Mouse (Mus musculus) mammary gland, adult 2 months (tissue): ENCODE results near the gene Helq. TPM values are rescaled to one million over a fixed set of nuclear protein-coding genes. Genes with fewer than 3 reads are reported as not detected.

Experiments
- polyA plus RNA-seq: library from polyadenylated mRNA; depleted of rRNA; stranded (reverse); fragments of >200 nt; gene quantifications from 2 replicates; pipeline ENCODE4 v1.2.3, GENCODE M21; 2012; ENCODE audit warnings: low replicate concordance; rRNA removed

Gene Helq
- 4.8 and 7.8 TPM in 2 replicates for polyA plus RNA-seq

DNA sequence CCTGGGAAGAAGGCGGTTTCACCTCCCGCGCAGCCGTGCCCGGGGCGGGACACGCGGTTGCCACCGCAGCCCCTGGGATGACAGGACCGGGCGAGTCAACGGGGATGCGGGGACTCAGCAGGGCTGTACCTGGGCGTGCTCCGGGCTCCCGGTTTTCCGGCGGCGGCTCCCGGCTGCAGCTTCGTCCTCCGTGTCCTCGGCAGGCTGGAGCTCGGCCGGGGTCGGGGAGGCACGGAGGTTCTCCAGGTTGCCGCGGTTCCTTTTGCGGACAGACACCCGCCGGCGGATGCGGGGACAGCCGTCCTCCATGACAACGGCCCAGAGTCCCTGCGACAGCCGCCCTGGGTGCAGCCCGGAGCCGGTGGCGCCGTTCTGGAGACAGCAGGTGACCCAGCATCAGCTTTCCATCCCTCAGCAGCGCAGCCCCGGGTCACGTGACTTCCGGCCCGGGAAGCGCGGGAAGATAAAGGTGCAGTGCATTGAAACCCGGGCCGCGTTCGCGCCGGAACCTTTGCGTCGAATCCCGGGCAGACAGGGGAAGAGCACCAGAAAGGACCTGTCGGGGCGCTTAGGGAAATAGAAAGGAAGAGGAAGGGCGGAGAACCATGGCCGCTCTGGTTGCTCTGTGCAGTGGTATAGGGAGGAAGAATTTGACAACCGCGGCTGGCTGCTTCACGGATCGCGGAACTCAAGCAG, at the start of gene Helq, which contains the start of gene Mrps18c:
Gene Helq (minus strand): TSS at position 434 of the 696 bp plus-strand sequence.
Gene Mrps18c (plus strand): TSS at position 463 of the 696 bp plus-strand sequence.

GRCm38 (mm10) chr5:100845485-100845847, 47.1 kb upstream of the Helq start, which contains the start of gene Gpat3:
Gpat3 (plus strand) TSS chr5:100845713.

GRCm38 (mm10) chr5:100820483-100821184, 22.2 kb upstream of the Helq start, which contains the start of gene Abraxas1:
Abraxas1 (minus strand) TSS chr5:100820965.

DNA sequence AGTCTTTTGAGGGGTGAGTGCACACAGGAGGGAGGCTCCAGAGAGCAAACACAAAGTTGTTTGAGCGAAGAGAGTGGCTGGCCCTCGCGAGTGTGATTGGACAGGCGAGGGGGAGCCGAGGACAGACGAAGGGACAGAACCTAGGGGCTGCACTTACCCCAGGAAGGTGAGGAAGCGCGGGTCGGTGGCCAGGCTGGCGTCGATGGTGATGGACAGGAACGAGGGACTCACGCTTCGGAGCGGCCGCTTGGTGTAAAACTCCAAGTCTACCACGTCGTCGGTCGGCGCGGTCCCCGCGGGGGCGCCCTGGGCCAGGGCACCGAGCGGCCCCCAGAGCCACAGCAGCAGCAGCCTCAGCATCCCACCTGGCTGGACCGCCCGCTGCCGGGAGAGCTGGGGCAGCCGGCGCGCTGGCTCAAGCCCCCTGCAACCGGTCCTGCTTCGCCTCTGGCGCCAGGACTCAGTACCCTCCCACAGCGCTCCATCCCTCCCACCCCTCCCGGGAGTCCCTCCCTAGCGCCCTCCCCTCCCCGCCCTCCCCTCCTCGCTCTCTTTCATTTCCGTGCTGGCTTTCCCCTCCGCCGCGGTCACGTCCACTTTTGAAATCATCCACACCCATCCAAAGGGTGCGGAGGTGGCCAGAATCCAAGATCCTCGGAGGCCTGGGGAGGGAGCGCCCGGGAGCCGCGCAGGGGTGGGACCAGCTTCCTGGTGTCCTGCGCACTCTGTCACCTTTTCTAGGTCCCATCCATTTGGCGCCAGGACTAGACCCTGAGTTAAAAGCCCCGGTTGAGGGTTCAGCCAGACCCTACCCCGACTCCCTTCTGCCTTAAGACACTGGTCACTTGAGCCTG, 78.9 kb downstream of the Helq start, which contains the start of gene Hpse:
Gene Hpse (minus strand): TSS at position 482 of the 854 bp plus-strand sequence.

Other genes with a start within 250 kb of the Helq start
- 90.9 and 142 TPM in 2 replicates for gene Plac8, start 226.4 kb downstream of the Helq start, polyA plus RNA-seq
- gene Coq2, start 123.5 kb downstream of the Helq start, polyA plus RNA-seq: 82.8 and 213 TPM in 2 replicates
- 7.7 and 15.9 TPM in 2 replicates for gene Hpse, start 78.9 kb downstream of the Helq start, polyA plus RNA-seq
- gene Mrps18c, start within 50 bp of the Helq start, polyA plus RNA-seq: 10.8 and 10.9 TPM in 2 replicates
- 3.1 and 5.3 TPM in 2 replicates for gene Abraxas1, start 22.4 kb upstream of the Helq start, polyA plus RNA-seq
- 16.8 and 22.9 TPM in 2 replicates for gene Gpat3, start 47.1 kb upstream of the Helq start, polyA plus RNA-seq